Mouse (Mus musculus) liver, embryonic 13.5 days (tissue): Measurements from ENCODE around the gene Lztr1. TPM values are rescaled to one million over a fixed set of nuclear protein-coding genes. Genes with fewer than 3 reads are reported as not detected.
A peak's percentile ranks its signal among the peaks of the same experiment; 100 is the strongest.

Experiments
- ATAC-seq: fragments of 200-750 bp; cut with Nextera tagmentation; 2 replicates; pipeline ENCODE4 v1.8.0; 2017; ENCODE audit warnings: low read depth, mild to moderate bottlenecking, moderate number of reproducible peaks, moderate library complexity
- DNase-seq: peaks from one replicate; pipeline ENCODE4 v3.0.0; 2022
- H3K27ac ChIP-seq: fragments of 300-500 bp; sonication (generic); 2 replicates; pipeline ENCODE4 v1.5.1; 2015; ENCODE audit warnings: moderate library complexity, mild to moderate bottlenecking, inconsistent platforms
- H3K27me3 ChIP-seq: fragments of 300-500 bp; sonication (generic); 2 replicates; pipeline ENCODE4 v1.6.1; 2015; ENCODE audit warnings: mild to moderate bottlenecking, inconsistent platforms
- H3K36me3 ChIP-seq: fragments of 300-500 bp; sonication (generic); 2 replicates; pipeline ENCODE4 v1.6.1; 2015; ENCODE audit warnings: mild to moderate bottlenecking, inconsistent platforms
- H3K4me1 ChIP-seq: fragments of 300-500 bp; sonication (generic); replicated peaks from 2 replicates; pipeline ENCODE4 v1.6.1; 2015; ENCODE audit warnings: inconsistent platforms
- H3K4me2 ChIP-seq: fragments of 300-500 bp; sonication (generic); 2 replicates; pipeline ENCODE4 v1.6.1; 2015; ENCODE audit warnings: inconsistent platforms, mild to moderate bottlenecking, moderate library complexity
- H3K4me3 ChIP-seq: fragments of 300-500 bp; sonication (generic); replicated peaks from 2 replicates; pipeline ENCODE4 v1.5.1; 2015; ENCODE audit warnings: mild to moderate bottlenecking, inconsistent platforms
- H3K9ac ChIP-seq: fragments of 300-500 bp; sonication (generic); 2 replicates; pipeline ENCODE4 v1.6.1; 2015; ENCODE audit warnings: mild to moderate bottlenecking, inconsistent platforms
- H3K9me3 ChIP-seq: fragments of 300-500 bp; sonication (generic); replicated peaks from 2 replicates; pipeline ENCODE4 v1.6.1; 2016; ENCODE audit warnings: inconsistent platforms
- WGBS: fragments of 180-500 bp; shearing (Covaris S2); methylation state at CpG from one replicate; pipeline ENCODE4 v1.1.7; 2015; ENCODE audit not compliant: insufficient replicate concordance; 5-methylcytosine and 5-hydroxymethylcytosine counted together
- polyA plus RNA-seq: library from polyadenylated mRNA; unstranded; fragments of >200 nt; fragmentation: Nextera tagmentation; extraction: Ambion mirVana; gene quantifications from 2 replicates; pipeline ENCODE4 v1.2.1, GENCODE M21; 2015

Gene Lztr1
- polyA plus RNA-seq, 1 experiment from 2014 or later, result 24.0 TPM

GRCm38 (mm10) chr16:17509240-17509597, 731 bp downstream of the Lztr1 start:
- DNase-seq, result no peak
- WGBS, result 7% methylated on average over 9 of the region's 9 CpGs
- H3K9me3 ChIP-seq, result no peaks in the 10 kb centered on the region

GRCm38 (mm10) chr16:17510143-17510542, 1.7 kb downstream of the Lztr1 start:
- peak overlapping the region; percentile 76 for H3K4me3 ChIP-seq
- H3K4me2 ChIP-seq, result peak overlapping the region; percentile 74
- H3K27ac ChIP-seq, result peak overlapping the region; percentile 56
- no peaks in the 10 kb centered on the region for H3K9me3 ChIP-seq
- 99% methylated on average over 2 of the region's 2 CpGs for whole genome bisulfite sequencing
- no peak for DNase-seq
- H3K27me3 ChIP-seq, result peaks cover 11% of the 10 kb centered on the region
- H3K9ac ChIP-seq, result peak overlapping the region; percentile 75
- peaks cover 33% of the 10 kb centered on the region for H3K4me1 ChIP-seq
- no peak for ATAC-seq
- H3K36me3 ChIP-seq, result peaks cover 36% of the 10 kb centered on the region

More at GRCm38 (mm10) chr16:17509240-17509597, 731 bp downstream of the Lztr1 start:
- Histone ChIP-seq H3K4me2 (peak overlapping the region; percentile 74), H3K27ac (peak overlapping the region; percentile 91), H3K36me3 (peaks cover 29% of the 10 kb centered on the region), H3K9ac (peak overlapping the region; percentile 75), H3K4me3 (peak overlapping the region; percentile 76), H3K4me1 (peaks cover 33% of the 10 kb centered on the region), H3K27me3 (peaks cover 18% of the 10 kb centered on the region)
- ATAC-seq, result no peak

GRCm38 (mm10) chr16:17510686-17511085, 2.2 kb downstream of the Lztr1 start:
- H3K4me2 ChIP-seq, result peak overlapping the region; percentile 74
- H3K27me3 ChIP-seq, result peaks cover 6% of the 10 kb centered on the region
- H3K27ac ChIP-seq, result peak overlapping the region; percentile 56
- H3K36me3 ChIP-seq, result peaks cover 40% of the 10 kb centered on the region
- DNase-seq (no peak), ATAC-seq (no peak)
- 0 out of 2 replicates have a peak overlapping the region, but pooled peaks have one; percentile 76 for H3K4me3 ChIP-seq
- no peaks in the 10 kb centered on the region for H3K9me3 ChIP-seq
- peaks cover 33% of the 10 kb centered on the region for H3K4me1 ChIP-seq
- 39% methylated on average over 2 of the region's 2 CpGs for WGBS
- peak overlapping the region; percentile 75 for H3K9ac ChIP-seq

GRCm38 (mm10) chr16:17511431-17511830, 2.9 kb downstream of the Lztr1 start:
- ATAC-seq, result no peak
- WGBS, result 82% methylated on average over 4 of the region's 4 CpGs

GRCm38 (mm10) chr16:17518910-17519309, 10.4 kb downstream of the Lztr1 start:
- Histone ChIP-seq H3K27me3 (no peaks in the 10 kb centered on the region), H3K9ac (no peak overlapping the region), H3K4me3 (no peak overlapping the region), H3K4me2 (no peak overlapping the region), H3K27ac (no peak overlapping the region), H3K4me1 (no peaks in the 10 kb centered on the region), H3K9me3 (no peaks in the 10 kb centered on the region), H3K36me3 (peaks cover 87% of the 10 kb centered on the region)
- ATAC-seq (no peak), DNase-seq (no peak)
- 64% methylated on average over 2 of the region's 2 CpGs for WGBS

More at GRCm38 (mm10) chr16:17511431-17511830, 2.9 kb downstream of the Lztr1 start:
- H3K27me3 ChIP-seq, result no peaks in the 10 kb centered on the region
- no peaks in the 10 kb centered on the region for H3K9me3 ChIP-seq
- no peak overlapping the region for H3K4me3 ChIP-seq
- H3K36me3 ChIP-seq, result peaks cover 47% of the 10 kb centered on the region
- H3K27ac ChIP-seq, result 0 out of 2 replicates have a peak overlapping the region, but pooled peaks have one; percentile 56
- H3K4me2 ChIP-seq, result no peak overlapping the region
- H3K4me1 ChIP-seq, result peaks cover 33% of the 10 kb centered on the region
- no peak for DNase-seq
- no peak overlapping the region for H3K9ac ChIP-seq

- Histone ChIP-seq H3K9ac (no peak overlapping the region), H3K27ac (no peak overlapping the region), H3K4me1 (peaks cover 4% of the 10 kb centered on the region), H3K27me3 (no peaks in the 10 kb centered on the region), H3K36me3 (peaks cover 97% of the 10 kb centered on the region), H3K4me2 (no peak overlapping the region), H3K9me3 (no peaks in the 10 kb centered on the region), H3K4me3 (no peak overlapping the region)
- DNase-seq (no peak), ATAC-seq (no peak)
- WGBS, result 84% methylated on average over 11 of the region's 11 CpGs
Measured at GRCm38 (mm10) chr16:17524156-17524555, 15.7 kb downstream of the Lztr1 start.

GRCm38 (mm10) chr16:17525524-17525923, 17.0 kb downstream of the Lztr1 start:
- Histone ChIP-seq H3K36me3 (peaks cover 85% of the 10 kb centered on the region), H3K9me3 (no peaks in the 10 kb centered on the region), H3K27me3 (no peaks in the 10 kb centered on the region), H3K4me1 (peaks cover 16% of the 10 kb centered on the region), H3K27ac (no peak overlapping the region), H3K4me2 (no peak overlapping the region), H3K4me3 (no peak overlapping the region), H3K9ac (no peak overlapping the region)
- 76% methylated on average over 3 of the region's 3 CpGs for WGBS
- ATAC-seq, result no peak
- no peak for DNase-seq

- peaks cover 16% of the 10 kb centered on the region for H3K4me1 ChIP-seq
- H3K4me2 ChIP-seq, result no peak overlapping the region
- H3K27ac ChIP-seq, result no peak overlapping the region
- no peaks in the 10 kb centered on the region for H3K9me3 ChIP-seq
- no peak for ATAC-seq
- peaks cover 78% of the 10 kb centered on the region for H3K36me3 ChIP-seq
- no peak overlapping the region for H3K4me3 ChIP-seq
- DNase-seq, result no peak
- H3K27me3 ChIP-seq, result no peaks in the 10 kb centered on the region
- H3K9ac ChIP-seq, result no peak overlapping the region
- 84% methylated on average over 6 of the region's 6 CpGs for WGBS
Measured at GRCm38 (mm10) chr16:17526223-17526622, 17.7 kb downstream of the Lztr1 start.

GRCm38 (mm10) chr16:17527606-17528005, 19.1 kb downstream of the Lztr1 start:
- no peak overlapping the region for H3K4me3 ChIP-seq
- no peak overlapping the region for H3K4me2 ChIP-seq
- no peaks in the 10 kb centered on the region for H3K27me3 ChIP-seq
- ATAC-seq, result no peak
- no peak overlapping the region for H3K9ac ChIP-seq
- H3K4me1 ChIP-seq, result peaks cover 28% of the 10 kb centered on the region
- H3K36me3 ChIP-seq, result peaks cover 65% of the 10 kb centered on the region
- no peak for DNase-seq
- H3K27ac ChIP-seq, result no peak overlapping the region
- no peaks in the 10 kb centered on the region for H3K9me3 ChIP-seq

GRCm38 (mm10) chr16:17528276-17528675, 19.8 kb downstream of the Lztr1 start:
- Histone ChIP-seq H3K9ac (no peak overlapping the region), H3K27ac (no peak overlapping the region), H3K27me3 (no peaks in the 10 kb centered on the region), H3K9me3 (no peaks in the 10 kb centered on the region), H3K4me3 (no peak overlapping the region), H3K4me1 (peaks cover 30% of the 10 kb centered on the region), H3K36me3 (peaks cover 58% of the 10 kb centered on the region), H3K4me2 (no peak overlapping the region)
- ATAC-seq, result no peak
- WGBS, result 85% methylated on average over 13 of the region's 13 CpGs
- DNase-seq, result no peak

- ATAC-seq (no peak), DNase-seq (peak; percentile 8)
Measured at GRCm38 (mm10) chr16:17529981-17530586, 21.6 kb downstream of the Lztr1 start.

More at GRCm38 (mm10) chr16:17529981-17530586, 21.6 kb downstream of the Lztr1 start:
- Histone ChIP-seq H3K36me3 (peaks cover 42% of the 10 kb centered on the region), H3K4me3 (peak overlapping the region; percentile 71), H3K27ac (peak overlapping the region; percentile 94), H3K27me3 (no peaks in the 10 kb centered on the region), H3K4me1 (peaks cover 30% of the 10 kb centered on the region), H3K9me3 (no peaks in the 10 kb centered on the region), H3K9ac (peak overlapping the region; percentile 88), H3K4me2 (peak overlapping the region; percentile 86)
- WGBS, result 12% methylated on average over 17 of the region's 17 CpGs
